Mouse (Mus musculus) midbrain, postnatal 0 days (tissue): ENCODE measurements around the gene Glyr1. TPM values are rescaled to one million over a fixed set of nuclear protein-coding genes. Genes with fewer than 3 reads are reported as not detected.
A peak's percentile ranks its signal among the peaks of the same experiment; 100 is the strongest.

Experiments used
- ATAC-seq: fragments of 200-750 bp; cut with Nextera tagmentation; 2 replicates; pipeline ENCODE4 v1.8.0; 2017; ENCODE audit warnings: moderate number of reproducible peaks, mild to moderate bottlenecking, moderate TSS enrichment, moderate library complexity; ENCODE audit not compliant: low FRiP score
- DNase-seq: peaks from one replicate; pipeline ENCODE4 v3.0.0-alpha.2; 2015; ENCODE audit warnings: low spot score
- H3K27ac ChIP-seq: fragments of 300-500 bp; sonication (generic); 2 replicates; pipeline ENCODE4 v1.5.1; 2014; ENCODE audit warnings: low read depth, mild to moderate bottlenecking, low read length, mixed read lengths
- H3K27me3 ChIP-seq: fragments of 300-500 bp; sonication (generic); 2 replicates; pipeline ENCODE4 v1.6.1; 2014; ENCODE audit warnings: low read length, control low read depth, mixed read lengths; ENCODE audit not compliant: insufficient read depth
- H3K36me3 ChIP-seq: fragments of 300-500 bp; sonication (generic); 2 replicates; pipeline ENCODE4 v1.6.1; 2014; ENCODE audit warnings: low read length, control low read depth, mixed read lengths; ENCODE audit not compliant: insufficient read depth
- H3K4me1 ChIP-seq: fragments of 300-500 bp; sonication (generic); 2 replicates; pipeline ENCODE4 v1.6.1; 2014; ENCODE audit warnings: mild to moderate bottlenecking, control low read depth, antibody characterized with exemption, low read length, mixed read lengths; ENCODE audit not compliant: insufficient read depth
- H3K4me2 ChIP-seq: fragments of 300-500 bp; sonication (generic); 2 replicates; pipeline ENCODE4 v1.6.1; 2014; ENCODE audit warnings: low read depth, mild to moderate bottlenecking, low read length, mixed read lengths; ENCODE audit not compliant: poor library complexity, severe bottlenecking
- H3K4me3 ChIP-seq: fragments of 300-500 bp; sonication (generic); 2 replicates; pipeline ENCODE4 v1.5.1; 2014; ENCODE audit warnings: low read depth, mild to moderate bottlenecking, low read length, moderate library complexity
- H3K9ac ChIP-seq: fragments of 300-500 bp; sonication (generic); replicated peaks from 2 replicates; pipeline ENCODE4 v1.6.1; 2014; ENCODE audit warnings: mild to moderate bottlenecking, low read length, moderate library complexity, mixed read lengths; ENCODE audit not compliant: poor library complexity, severe bottlenecking
- H3K9me3 ChIP-seq: fragments of 300-500 bp; sonication (generic); 2 replicates; pipeline ENCODE4 v1.6.1; 2016; ENCODE audit warnings: low read length, control low read depth
- CTCF ChIP-seq: IDR thresholded peaks from 2 replicates; pipeline ENCODE4 v1.5.1; 2016; ENCODE audit warnings: antibody characterized with exemption, mild to moderate bottlenecking
- WGBS: fragments of 180-500 bp; shearing (Covaris S2); extraction: QIAGEN DNeasy Blood & Tissue Kit; methylation state at CpG from one replicate; pipeline ENCODE4 v1.1.7; 2014; 5-methylcytosine and 5-hydroxymethylcytosine counted together
- polyA plus RNA-seq: library from polyadenylated mRNA; unstranded; fragments of >200 nt; fragmentation: Nextera tagmentation; extraction: Ambion mirVana; gene quantifications from 2 replicates; pipeline ENCODE4 v1.2.1, GENCODE M21; 2015
- total RNA-seq: library from RNA; depleted of rRNA; stranded (reverse); fragments of >200 nt; gene quantifications from 2 replicates; pipeline ENCODE4 v1.2.3, GENCODE M21; 2014

Gene Glyr1
- total and polyA plus RNA-seq, 2 experiments from 2014 or later, result 146 to 176 TPM

- WGBS, result 86% methylated on average over 12 of the region's 12 CpGs
- Histone ChIP-seq H3K4me2 (no peak overlapping the region), H3K9me3 (no peaks in the 10 kb centered on the region), H3K36me3 (peaks cover 5% of the 10 kb centered on the region; the same call in 1 of the 2 replicates), H3K27me3 (no peaks in the 10 kb centered on the region), H3K4me1 (peaks cover 7% of the 10 kb centered on the region; the same call in 1 of the 2 replicates), H3K27ac (no peak overlapping the region), H3K4me3 (no peak overlapping the region), H3K9ac (no peak overlapping the region)
- ATAC-seq (no peak), DNase-seq (no peak)
- TF ChIP-seq CTCF, result no peak
These were observed 41.6 kb downstream of the Glyr1 start for GRCm38 (mm10) chr16:5008076-5008475.

- DNase-seq (no peak), ATAC-seq (0 out of 2 replicates have a peak, but pooled peaks have one; percentile 5)
- Histone ChIP-seq H3K27me3 (no peaks in the 10 kb centered on the region), H3K4me3 (no peak overlapping the region), H3K9ac (no peak overlapping the region), H3K4me2 (no peak overlapping the region), H3K36me3 (peaks cover 5% of the 10 kb centered on the region; the same call in 1 of the 2 replicates), H3K4me1 (peaks cover 4% of the 10 kb centered on the region; the same call in 1 of the 2 replicates), H3K27ac (no peak overlapping the region), H3K9me3 (no peaks in the 10 kb centered on the region)
- 54% methylated on average over 6 of the region's 6 CpGs for WGBS
- TF ChIP-seq CTCF, result no peak
These were observed 42.2 kb downstream of the Glyr1 start for GRCm38 (mm10) chr16:5007492-5007891.

DNA sequence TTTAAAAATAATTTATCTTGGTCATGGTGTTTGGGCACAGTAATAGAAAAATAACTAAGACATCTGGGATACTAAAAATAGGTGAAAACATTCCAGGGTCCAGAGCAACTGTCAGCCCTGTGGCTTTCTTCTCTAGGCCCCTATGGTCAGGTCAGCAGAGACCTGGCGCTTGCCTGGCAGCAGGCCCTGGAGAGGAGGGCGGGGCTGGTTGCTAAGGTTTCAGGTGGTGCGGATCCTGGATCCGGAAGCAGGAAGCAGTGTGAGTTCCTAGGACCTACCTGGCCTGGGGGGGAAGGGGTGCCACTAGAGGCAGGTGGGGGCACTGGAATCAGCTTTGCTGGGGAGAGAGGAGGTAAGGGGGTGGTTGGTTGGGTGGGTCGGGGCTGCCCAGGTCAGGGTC, 42.6 kb downstream of the Glyr1 start, which contains the start of gene Smim22:
Gene Smim22 (plus strand): TSS at position 222 of the 400 bp plus-strand sequence.
- H3K9me3 ChIP-seq, result no peaks in the 10 kb centered on the region
- WGBS, result 65% methylated on average over 5 of the region's 5 CpGs
- no peaks in the 10 kb centered on the region; the same call in 1 of the 2 replicates for H3K4me1 ChIP-seq
- ATAC-seq (no peak), DNase-seq (no peak)
- no peak within 1 kb of the TSS for H3K4me2 ChIP-seq
- no peak within 1 kb of the TSS for H3K4me3 ChIP-seq
- H3K9ac ChIP-seq, result no peak within 1 kb of the TSS
- no peak for TF ChIP-seq CTCF
- peaks cover 5% of the 10 kb centered on the region; the same call in 1 of the 2 replicates for H3K36me3 ChIP-seq
- no peaks in the 10 kb centered on the region for H3K27me3 ChIP-seq
- H3K27ac ChIP-seq, result no peak within 1 kb of the TSS

DNA sequence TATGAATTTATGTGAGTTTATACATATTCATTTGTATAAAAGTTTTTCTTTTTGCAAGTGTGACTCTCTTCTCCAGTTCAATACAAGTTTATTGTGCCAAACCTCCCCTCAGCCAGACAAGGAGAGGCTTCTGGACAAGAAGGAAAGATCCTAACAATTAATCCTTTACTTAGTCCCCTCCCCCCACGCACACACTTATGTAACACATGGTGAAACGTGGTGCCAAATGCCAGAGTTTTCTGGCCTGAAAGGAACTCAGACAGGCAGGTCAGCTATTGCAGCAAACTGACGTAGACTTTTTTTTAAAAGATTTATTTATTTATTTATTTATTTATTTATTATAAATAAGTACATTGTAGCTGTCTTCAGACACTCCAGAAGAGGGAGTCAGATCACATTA, 49.1 kb downstream of the Glyr1 start:
- TF ChIP-seq CTCF, result no peak
- H3K4me2 ChIP-seq, result no peak overlapping the region
- no peaks in the 10 kb centered on the region for H3K9me3 ChIP-seq
- no peaks in the 10 kb centered on the region for H3K36me3 ChIP-seq
- no peaks in the 10 kb centered on the region for H3K27me3 ChIP-seq
- H3K4me3 ChIP-seq, result no peak overlapping the region
- DNase-seq (no peak), ATAC-seq (no peak)
- H3K4me1 ChIP-seq, result no peaks in the 10 kb centered on the region
- 65% methylated on average over 3 of the region's 3 CpGs for WGBS
- H3K9ac ChIP-seq, result no peak overlapping the region
- no peak overlapping the region for H3K27ac ChIP-seq

GRCm38 (mm10) chr16:4998984-4999383, 50.7 kb downstream of the Glyr1 start:
- WGBS, result 75% methylated on average over 1 of the region's 1 CpGs
- DNase-seq (no peak), ATAC-seq (no peak)
- Histone ChIP-seq H3K36me3 (no peaks in the 10 kb centered on the region), H3K4me3 (no peak overlapping the region), H3K27me3 (no peaks in the 10 kb centered on the region), H3K4me1 (no peaks in the 10 kb centered on the region), H3K4me2 (no peak overlapping the region), H3K9me3 (no peaks in the 10 kb centered on the region), H3K9ac (no peak overlapping the region), H3K27ac (no peak overlapping the region)
- no peak for TF ChIP-seq CTCF

- Histone ChIP-seq H3K4me2 (no peak within 1 kb of the TSS), H3K36me3 (no peaks in the 10 kb centered on the region), H3K27ac (no peak within 1 kb of the TSS), H3K9ac (no peak within 1 kb of the TSS), H3K4me3 (no peak within 1 kb of the TSS), H3K9me3 (no peaks in the 10 kb centered on the region), H3K4me1 (no peaks in the 10 kb centered on the region), H3K27me3 (no peaks in the 10 kb centered on the region)
- DNase-seq, result no peak
- 65% methylated on average over 2 of the region's 3 CpGs for WGBS
- no peak for TF ChIP-seq CTCF
- ATAC-seq, result no peak
These were observed 52.1 kb downstream of the Glyr1 start, which contains the start of gene Sept12 for GRCm38 (mm10) chr16:4997553-4997952. TSS of gene Sept12 (minus strand) at chr16:4997852.
